Mouse (Mus musculus): Measurements from ENCODE around the gene Acads.

Gene Acads

GRCm38 (mm10) chr5:115072143-115072542, 47.0 kb downstream of the Acads start:
- DNase-seq (ENCODE audit: low spot score in 2 of 2): peak; percentile 22 to 67

GRCm38 (mm10) chr5:115071096-115071901, 47.8 kb downstream of the Acads start:
- no peak for DNase-seq (ENCODE audit: low spot score in 2 of 2)

DNA sequence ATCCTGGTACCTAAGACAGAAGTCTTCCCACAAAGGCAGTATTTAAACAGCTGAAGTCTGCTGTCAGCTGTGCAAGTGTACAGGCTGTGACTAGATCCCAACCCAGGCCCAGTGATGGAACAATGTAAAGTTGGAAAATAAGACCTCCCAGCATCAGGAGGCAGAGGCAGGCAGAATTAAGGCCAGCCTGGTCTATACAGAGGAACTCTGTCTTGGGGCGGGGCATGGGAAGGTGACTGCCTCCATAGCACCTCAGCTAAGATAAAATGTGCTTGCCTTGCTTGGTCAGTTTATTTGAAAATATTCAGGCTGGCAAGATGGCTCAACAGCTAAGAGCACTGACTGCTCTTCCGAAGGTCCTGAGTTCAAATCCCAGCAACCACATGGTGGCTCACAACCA, 48.7 kb downstream of the Acads start:
- no peak for DNase-seq (ENCODE audit: low spot score in 2 of 2)

DNA sequence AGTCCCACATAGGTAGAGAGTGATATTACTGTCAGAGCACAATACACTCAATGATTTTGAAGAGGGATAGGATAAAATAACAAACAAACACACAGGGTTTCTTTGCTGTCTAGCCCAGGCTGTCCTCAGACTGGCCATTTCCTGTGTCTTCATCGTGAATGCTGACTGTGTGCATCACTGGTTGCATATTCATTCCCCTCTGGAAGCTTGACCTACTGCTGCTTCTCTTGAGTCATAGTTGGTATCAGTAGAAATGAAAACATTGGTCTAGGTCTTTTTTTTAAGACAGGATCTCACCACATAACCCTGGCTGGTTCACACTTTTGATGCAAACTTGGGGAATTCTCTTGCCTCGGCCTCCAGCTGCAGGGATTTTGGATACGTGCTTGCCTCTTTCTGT, 49.5 kb downstream of the Acads start:
- DNase-seq (ENCODE audit: low spot score in 2 of 2): no peak

DNA sequence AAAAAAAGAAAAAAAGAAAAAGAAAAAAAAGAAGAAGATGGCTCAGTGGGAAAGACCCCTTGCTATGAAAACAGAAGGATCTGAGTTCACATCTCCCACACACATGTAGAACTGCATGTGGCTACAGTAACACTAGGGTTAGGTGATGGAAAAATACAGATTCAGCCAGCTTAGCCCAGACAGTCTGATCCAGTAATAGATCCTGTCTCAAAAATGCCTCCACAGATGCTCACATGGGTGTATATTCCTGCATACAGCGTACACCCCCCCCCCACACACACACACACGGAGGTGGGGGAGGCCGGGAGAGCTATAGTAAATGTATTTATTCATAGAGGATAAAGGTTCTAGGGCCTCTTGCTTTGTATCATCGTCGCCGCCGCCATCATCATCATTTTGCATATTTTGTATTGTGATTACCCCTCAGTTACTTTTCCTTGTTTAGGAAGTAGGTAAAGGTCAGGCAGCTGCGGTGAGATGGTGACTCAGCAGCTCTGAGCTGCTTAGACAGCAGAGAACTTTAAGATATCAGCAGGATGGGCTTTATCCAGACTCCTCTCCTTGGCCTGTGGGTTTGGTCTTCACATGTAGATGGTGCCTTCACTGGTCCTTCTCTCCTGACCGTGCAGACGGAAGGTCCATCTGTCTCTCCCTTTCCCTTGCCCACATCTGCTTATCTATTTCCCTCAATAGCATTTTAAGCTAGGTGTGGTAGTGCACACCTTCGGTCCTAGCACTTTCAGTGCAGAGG, 50.3 kb downstream of the Acads start:
- DNase-seq (ENCODE audit: low spot score in 2 of 2): no peak

GRCm38 (mm10) chr5:115066245-115066644, 52.9 kb downstream of the Acads start:
- DNase-seq (ENCODE audit: low spot score in 2 of 2): no peak

DNA sequence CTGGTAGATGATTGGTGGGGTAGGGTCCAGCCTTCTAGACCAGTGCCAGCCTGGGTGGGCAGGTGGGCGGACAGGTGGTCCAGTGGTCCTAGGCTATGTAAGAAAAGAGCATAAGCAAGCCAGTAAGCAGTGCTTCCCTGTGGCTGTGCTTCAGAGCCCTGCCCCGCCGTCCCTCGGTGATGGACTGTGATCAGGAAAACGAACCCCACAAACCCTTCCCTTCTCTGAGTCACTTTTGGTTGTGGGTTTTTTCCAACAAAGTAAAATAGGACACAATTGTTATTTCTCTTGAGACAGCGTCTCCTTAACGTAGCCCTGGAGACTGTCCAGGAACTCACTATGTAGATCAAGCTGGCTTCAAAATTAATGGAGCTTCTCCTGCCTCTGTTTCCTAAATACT, 55.8 kb downstream of the Acads start:
- no peak for DNase-seq (ENCODE audit: low spot score in 2 of 2)

DNA sequence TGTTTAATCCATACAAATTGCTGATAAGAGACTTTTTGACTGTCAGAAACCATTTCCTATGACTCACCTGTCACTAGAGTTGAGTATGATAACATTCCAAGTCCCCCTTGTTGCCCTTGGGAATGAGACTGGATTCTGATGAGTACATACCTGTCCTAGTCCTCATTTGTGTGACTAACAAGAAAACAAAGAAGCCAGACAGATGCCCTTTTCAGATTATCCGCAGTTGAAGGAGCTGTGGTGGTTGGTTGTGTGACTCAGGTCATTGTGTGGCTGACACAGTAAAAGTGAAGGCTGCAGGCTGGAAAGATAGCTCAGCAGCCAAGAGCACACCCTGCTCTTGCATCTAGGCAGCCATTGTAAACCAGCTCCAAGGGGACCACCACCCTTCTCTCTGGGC, 56.6 kb downstream of the Acads start:
- DNase-seq (ENCODE audit: low spot score in 2 of 2): no peak

- DNase-seq (ENCODE audit: low spot score in 2 of 2): no peak
These were observed 58.2 kb downstream of the Acads start for GRCm38 (mm10) chr5:115060977-115061376.
